Mouse (Mus musculus) olfactory bulb, adult 2 months (tissue): ENCODE data around the gene Sp100.
"Not testable (repeated sequence)": the region's sequence is repeated elsewhere in the genome, so short reads cannot be mapped to it uniquely, and the experiment has no call there.

Experiments
- CTCF ChIP-seq: fragments of 200-500 bp; IDR thresholded peaks from 2 replicates; pipeline ENCODE4 v1.5.1; 2012; ENCODE audit warnings: low read depth, mild to moderate bottlenecking, low read length, moderate library complexity; ENCODE audit not compliant: insufficient read depth
- POLR2A ChIP-seq: fragments of 200-500 bp; IDR thresholded peaks from 2 replicates; pipeline ENCODE4 v1.6.1; 2012; ENCODE audit warnings: mild to moderate bottlenecking, low read depth, low read length, moderate library complexity; ENCODE audit not compliant: insufficient read depth

GRCm38 (mm10) chr1:85650524-85650923 is 736 bp downstream of the Sp100 start:
- TF ChIP-seq POLR2A, CTCF: not testable (repeated sequence)
